Mouse (Mus musculus): ENCODE measurements at regions not wholly inside any gene's neighbourhood (a gene's known extent, or its start where the extent isn't known, plus 50 kb on each side); places are given as distances from the start of the nearest gene placed in this dataset.

DNA sequence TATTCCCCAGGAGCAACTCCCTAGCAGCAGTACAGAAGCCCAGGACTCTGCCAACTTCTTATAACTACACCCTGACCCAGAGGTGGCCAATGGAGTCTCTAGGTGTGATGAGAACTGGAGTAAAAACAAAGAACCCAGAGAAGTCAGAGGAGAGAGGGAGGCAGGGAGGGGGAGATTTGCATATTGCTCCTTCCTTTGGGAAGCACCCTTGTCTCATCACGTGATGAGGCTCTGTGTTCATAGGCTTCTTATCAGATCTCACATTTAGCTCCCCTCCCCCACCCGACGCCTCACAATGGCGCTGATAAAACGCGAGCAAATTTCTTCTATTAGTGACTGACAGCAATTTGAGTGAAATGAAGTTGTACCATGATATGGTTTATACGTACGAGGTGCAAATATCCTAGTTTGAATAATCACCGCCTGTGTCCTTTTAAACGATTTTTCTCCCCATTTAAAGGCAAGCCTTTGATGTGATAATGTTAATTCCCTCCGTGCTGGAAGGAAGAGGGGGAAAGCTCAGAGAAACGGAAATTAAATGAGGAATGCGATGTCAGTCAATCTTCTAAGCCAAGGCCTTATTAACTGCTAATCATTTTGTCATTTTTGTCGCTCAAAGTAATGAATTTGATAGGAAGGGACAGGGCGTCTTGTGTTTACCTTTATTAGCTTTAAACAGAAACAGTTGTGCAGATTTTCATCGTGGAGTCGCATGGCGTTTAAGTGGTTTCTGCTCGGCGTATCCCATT lies 273.3 kb downstream of the Irx1 start:
- peak; percentile 17 for DNase-seq (ENCODE audit: low spot score)

DNA sequence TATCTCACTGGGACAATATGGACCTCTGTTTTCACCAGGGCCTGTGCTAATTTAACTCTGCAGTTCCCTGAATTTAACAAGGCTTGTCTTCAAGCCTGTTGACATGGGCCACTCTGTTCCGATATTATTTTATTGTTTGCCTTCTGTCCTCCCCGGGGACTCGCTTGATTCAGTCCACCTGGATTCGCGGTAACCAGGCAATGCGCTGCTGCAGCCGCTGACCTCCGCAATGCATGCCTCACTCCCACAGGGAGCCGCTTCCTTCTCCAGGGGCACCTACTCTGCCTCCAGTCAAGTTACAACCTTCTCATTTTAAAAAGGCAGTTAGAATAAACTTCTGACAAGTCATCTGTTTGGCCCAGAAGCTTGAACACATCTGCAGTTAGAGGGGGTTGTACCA lies 274.3 kb downstream of the Irx1 start:
- TF ChIP-seq CTCF (IDR thresholded peaks at IDR 0.05), result no peak
- H3K27ac ChIP-seq (ENCODE audit: low read depth, low read length), result no peak overlapping the region
- H3K4me1 ChIP-seq (ENCODE audit: insufficient read depth, low read length), result no peaks in the 10 kb centered on the region
- no peak overlapping the region for H3K4me3 ChIP-seq (ENCODE audit: low read depth, low read length)
- DNase-seq (ENCODE audit: low spot score), result no peak
- 43% methylated on average over 9 of the region's 9 CpGs for WGBS
- no peaks in the 10 kb centered on the region for H3K36me3 ChIP-seq (ENCODE audit: insufficient read depth, low read length)
- no peak overlapping the region for H3K4me2 ChIP-seq (ENCODE audit: low read depth, low read length, poor library complexity, severe bottlenecking)
- no peaks in the 10 kb centered on the region for H3K27me3 ChIP-seq (ENCODE audit: insufficient read depth, low read length)
- no peak for ATAC-seq (ENCODE audit: low FRiP score)
- H3K9ac ChIP-seq (replicated peaks; ENCODE audit: low read length, poor library complexity, severe bottlenecking), result no peak overlapping the region
- no peaks in the 10 kb centered on the region for H3K9me3 ChIP-seq (ENCODE audit: low read length)

More for the DNA sequence above, 273.3 kb downstream of the Irx1 start:
- TF ChIP-seq CTCF (IDR thresholded peaks at IDR 0.05), result no peak
- Histone ChIP-seq H3K4me1 (ENCODE audit: insufficient read depth, low read length) (no peaks in the 10 kb centered on the region), H3K9ac (replicated peaks; ENCODE audit: low read length, poor library complexity, severe bottlenecking) (no peak overlapping the region), H3K27me3 (ENCODE audit: insufficient read depth, low read length) (no peaks in the 10 kb centered on the region), H3K36me3 (ENCODE audit: insufficient read depth, low read length) (no peaks in the 10 kb centered on the region), H3K4me3 (ENCODE audit: low read depth, low read length) (no peak overlapping the region; the same call in 1 of the 2 replicates), H3K4me2 (ENCODE audit: low read depth, low read length, poor library complexity, severe bottlenecking) (peak overlapping the region; percentile 8; the same call in 1 of the 2 replicates), H3K9me3 (ENCODE audit: low read length) (no peaks in the 10 kb centered on the region), H3K27ac (ENCODE audit: low read depth, low read length) (no peak overlapping the region)
- WGBS, result 11% methylated on average over 20 of the region's 20 CpGs
- no peak for ATAC-seq (ENCODE audit: low FRiP score)

DNA sequence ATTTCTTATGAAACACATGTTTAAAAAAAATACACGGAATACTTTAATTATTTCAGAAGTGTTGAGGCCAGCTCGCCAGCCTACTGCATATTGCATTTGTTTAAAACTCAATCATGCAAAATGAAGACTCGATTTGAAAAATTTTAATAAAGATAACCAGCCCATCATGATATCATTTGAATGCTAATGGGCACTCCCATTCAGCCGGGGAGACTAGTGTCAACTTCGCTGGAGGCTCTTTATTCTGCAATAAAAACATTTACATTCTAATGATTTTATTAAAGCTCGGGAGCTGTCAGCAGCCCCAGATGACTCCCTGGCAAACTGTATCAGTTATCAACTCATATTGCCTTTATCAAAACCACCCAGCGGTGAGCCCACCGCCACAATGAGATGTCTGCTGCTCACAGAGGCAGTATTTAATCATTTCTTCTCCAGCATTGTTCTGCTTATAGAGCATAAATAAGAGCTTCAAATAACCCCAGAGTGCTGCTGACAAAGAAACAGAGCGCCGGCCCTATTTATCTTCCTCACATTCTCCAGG lies 287.4 kb downstream of the Irx1 start:
- Histone ChIP-seq H3K4me2 (ENCODE audit: low read depth, low read length, poor library complexity, severe bottlenecking) (no peak overlapping the region), H3K9ac (replicated peaks; ENCODE audit: low read length, poor library complexity, severe bottlenecking) (no peak overlapping the region), H3K36me3 (ENCODE audit: insufficient read depth, low read length) (no peaks in the 10 kb centered on the region), H3K9me3 (ENCODE audit: low read length) (no peaks in the 10 kb centered on the region), H3K4me3 (ENCODE audit: low read depth, low read length) (no peak overlapping the region), H3K27me3 (ENCODE audit: insufficient read depth, low read length) (no peaks in the 10 kb centered on the region), H3K27ac (ENCODE audit: low read depth, low read length) (no peak overlapping the region), H3K4me1 (ENCODE audit: insufficient read depth, low read length) (no peaks in the 10 kb centered on the region)
- no peak for ATAC-seq (ENCODE audit: low FRiP score)
- 37% methylated on average over 10 of the region's 10 CpGs for WGBS
- DNase-seq (ENCODE audit: low spot score), result peak; percentile 33
- no peak for TF ChIP-seq CTCF (IDR thresholded peaks at IDR 0.05)

DNA sequence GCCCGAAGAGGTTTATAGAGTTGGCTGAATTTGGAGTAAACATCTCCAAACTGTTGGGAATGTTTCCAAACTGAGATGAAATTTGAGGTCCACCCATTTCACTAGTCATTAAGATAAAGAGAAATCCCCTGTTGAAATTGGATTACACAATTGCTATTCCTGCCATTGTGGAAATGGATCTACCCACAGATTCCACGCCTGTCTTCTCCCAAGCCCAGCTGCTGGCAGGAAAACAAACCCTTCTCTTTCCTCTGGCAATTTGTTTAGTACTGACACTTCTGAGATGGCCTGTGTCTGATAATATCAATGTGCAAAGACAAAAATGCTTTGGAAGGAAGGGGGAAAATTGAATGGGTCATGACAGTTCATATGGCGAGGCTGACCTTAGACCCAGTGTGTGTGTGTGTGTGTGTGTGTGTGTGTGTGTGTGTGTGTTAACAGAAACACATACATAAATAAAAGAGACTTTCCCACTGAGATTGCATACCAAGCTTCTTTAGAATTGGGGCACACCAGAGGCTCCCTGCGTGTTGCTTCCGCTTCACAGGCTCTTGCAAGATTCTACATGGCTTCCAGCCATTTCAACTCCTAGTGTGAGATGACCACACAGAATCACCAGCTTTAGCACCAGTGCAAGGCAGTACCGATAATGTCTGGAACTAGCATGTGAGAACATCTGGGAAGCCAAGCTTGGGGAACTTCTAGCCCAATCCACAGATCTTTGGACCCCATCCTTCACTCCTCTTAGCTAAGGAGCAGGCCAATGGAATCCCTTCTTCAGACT lies 293.4 kb downstream of the Irx1 start:
- Histone ChIP-seq H3K4me3 (ENCODE audit: low read depth, low read length) (no peak overlapping the region), H3K27me3 (ENCODE audit: insufficient read depth, low read length) (no peaks in the 10 kb centered on the region), H3K9me3 (ENCODE audit: low read length) (no peaks in the 10 kb centered on the region), H3K27ac (ENCODE audit: low read depth, low read length) (no peak overlapping the region), H3K9ac (replicated peaks; ENCODE audit: low read length, poor library complexity, severe bottlenecking) (no peak overlapping the region), H3K4me2 (ENCODE audit: low read depth, low read length, poor library complexity, severe bottlenecking) (no peak overlapping the region), H3K4me1 (ENCODE audit: insufficient read depth, low read length) (no peaks in the 10 kb centered on the region), H3K36me3 (ENCODE audit: insufficient read depth, low read length) (no peaks in the 10 kb centered on the region)
- DNase-seq (ENCODE audit: low spot score) (no peak), ATAC-seq (ENCODE audit: low FRiP score) (no peak)
- no peak for TF ChIP-seq CTCF (IDR thresholded peaks at IDR 0.05)
- 82% methylated on average over 6 of the region's 6 CpGs for WGBS

DNA sequence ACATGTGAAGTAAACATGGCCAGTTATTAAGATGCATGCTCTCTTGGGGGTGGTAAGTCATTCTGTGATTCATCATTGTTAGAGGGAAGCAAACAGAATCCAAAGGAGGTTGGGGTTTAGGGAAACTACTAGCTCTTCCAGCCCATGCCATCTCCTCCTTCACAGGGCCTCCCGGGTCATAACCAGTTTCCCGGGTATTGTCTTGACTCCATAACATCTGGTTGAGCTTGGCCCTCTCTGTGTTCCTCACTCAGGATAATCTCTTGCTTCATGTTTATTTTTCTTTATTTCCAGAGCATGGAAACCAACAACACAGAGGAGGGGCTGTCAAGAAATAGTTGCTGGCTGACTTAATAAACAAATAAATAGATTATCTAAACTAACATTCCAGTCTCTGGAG lies 295.3 kb downstream of the Irx1 start:
- WGBS, result 83% methylated on average over 2 of the region's 2 CpGs
- H3K4me1 ChIP-seq (ENCODE audit: insufficient read depth, low read length), result no peaks in the 10 kb centered on the region
- no peaks in the 10 kb centered on the region for H3K36me3 ChIP-seq (ENCODE audit: insufficient read depth, low read length)
- H3K9ac ChIP-seq (replicated peaks; ENCODE audit: low read length, poor library complexity, severe bottlenecking), result no peak overlapping the region
- TF ChIP-seq CTCF (IDR thresholded peaks at IDR 0.05), result no peak
- H3K9me3 ChIP-seq (ENCODE audit: low read length), result no peaks in the 10 kb centered on the region
- ATAC-seq (ENCODE audit: low FRiP score) (no peak), DNase-seq (ENCODE audit: low spot score) (no peak)
- no peaks in the 10 kb centered on the region for H3K27me3 ChIP-seq (ENCODE audit: insufficient read depth, low read length)
- no peak overlapping the region for H3K4me2 ChIP-seq (ENCODE audit: low read depth, low read length, poor library complexity, severe bottlenecking)
- no peak overlapping the region for H3K27ac ChIP-seq (ENCODE audit: low read depth, low read length)
- no peak overlapping the region for H3K4me3 ChIP-seq (ENCODE audit: low read depth, low read length)

Measured in midbrain, postnatal 0 days (tissue).